Mouse (Mus musculus): ENCODE measurements around the gene Lypd4.

GRCm38 (mm10) chr7:24824452-24824851 is 45.3 kb downstream of the Lypd4 start:
- TF ChIP-seq CTCF (IDR thresholded peaks at IDR 0.05; ENCODE audit: borderline replicate concordance, extremely low read depth, insufficient read depth, insufficient read length) = no peak
- TF ChIP-seq POLR2A (IDR thresholded peaks at IDR 0.05; ENCODE audit: borderline replicate concordance, extremely low read depth, insufficient read depth, insufficient read length, poor library complexity, severe bottlenecking) = no peak
